Mouse (Mus musculus) G1E-ER4 (cell line): ENCODE data around the gene Vwa3b. TPM values are rescaled to one million over a fixed set of nuclear protein-coding genes. Genes with fewer than 3 reads are reported as not detected.

Experiments
- GATA1 ChIP-seq: IDR thresholded peaks from one replicate; pipeline ENCODE4 v1.8.0; 2012; ENCODE audit warnings: low read length, inconsistent platforms
- polyA plus RNA-seq: library from polyadenylated mRNA; stranded (reverse); fragments of >175 nt; gene quantifications from 2 replicates; pipeline ENCODE4 v1.2.3, GENCODE M21; 2012

Gene Vwa3b
- polyA plus RNA-seq, 1 experiment: not detected

DNA sequence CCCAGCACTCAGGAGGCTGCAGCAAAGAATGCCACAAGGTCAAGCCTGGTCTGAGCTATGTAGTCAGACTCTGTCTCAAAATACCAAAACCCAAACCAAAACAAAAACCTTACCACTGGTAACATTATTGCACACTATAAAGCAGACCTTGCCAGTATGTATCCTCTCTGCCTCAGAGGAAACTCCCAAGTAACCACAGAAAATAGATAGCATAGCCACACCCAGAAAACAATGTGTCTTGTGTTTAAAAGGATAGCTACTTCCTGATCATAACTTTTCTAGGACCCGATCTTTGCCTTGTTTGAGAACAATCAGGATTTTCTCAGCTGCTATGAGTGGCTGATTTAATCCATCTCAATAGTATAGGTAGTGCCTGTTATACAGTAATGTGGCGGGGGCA lies 4.3 kb downstream of the Vwa3b start:
- no peak for TF ChIP-seq GATA1

DNA sequence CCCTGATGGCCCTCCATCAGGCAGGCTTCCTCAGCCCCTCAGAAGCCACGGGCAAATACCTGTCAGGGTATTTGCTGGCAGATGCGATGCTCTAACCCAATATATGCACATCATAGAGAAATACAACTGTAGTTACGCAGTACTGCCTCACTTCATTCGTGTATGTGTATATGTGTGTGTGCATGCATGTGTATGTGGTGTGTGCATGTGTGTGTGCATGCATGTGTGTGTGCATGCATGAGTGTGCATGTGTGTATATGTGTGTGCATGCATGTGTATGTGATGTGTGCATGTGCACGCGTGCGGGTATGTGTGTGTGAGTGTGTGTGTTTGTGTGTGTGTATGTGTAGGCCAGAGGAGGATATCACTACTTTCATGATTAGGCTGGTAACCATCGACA lies 9.5 kb downstream of the Vwa3b start:
- TF ChIP-seq GATA1: no peak

DNA sequence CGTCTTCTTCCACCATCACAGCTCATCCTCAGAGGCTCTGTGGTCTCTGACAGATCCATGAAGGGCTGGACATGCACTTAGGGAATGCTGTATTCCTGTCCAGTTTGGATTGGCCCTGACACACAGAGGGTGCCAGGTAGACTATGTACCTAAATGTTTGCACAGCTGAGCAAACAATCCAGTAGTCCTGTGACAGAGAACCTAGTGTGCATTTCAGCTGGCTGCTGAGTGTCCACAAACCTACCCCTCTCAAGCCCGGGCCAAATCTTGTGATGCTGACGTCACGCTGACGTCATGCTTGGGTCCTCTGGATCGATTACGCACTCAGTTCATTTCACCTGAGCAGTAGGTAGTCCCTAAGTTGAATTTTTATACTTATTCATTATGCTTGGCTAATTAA lies 14.7 kb downstream of the Vwa3b start:
- TF ChIP-seq GATA1: no peak

DNA sequence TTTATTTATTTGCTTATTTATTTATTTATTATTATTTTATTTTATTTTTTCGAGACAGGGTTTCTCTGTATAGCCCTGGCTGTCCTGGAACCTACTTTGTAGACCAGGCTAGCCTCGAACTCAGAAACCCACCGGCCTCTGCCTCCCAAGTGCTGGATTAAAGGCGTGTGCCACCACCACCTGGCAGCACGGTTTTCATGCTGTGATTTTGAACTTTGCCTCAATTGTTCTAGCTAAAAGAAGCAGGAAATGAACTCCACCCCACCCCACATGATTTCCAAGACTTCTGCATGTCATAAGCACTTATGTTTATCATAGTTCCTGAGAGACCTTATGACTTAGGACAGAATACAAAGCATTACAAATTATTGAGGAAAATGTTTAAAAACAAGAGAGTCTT lies 15.5 kb downstream of the Vwa3b start:
- TF ChIP-seq GATA1: no peak

DNA sequence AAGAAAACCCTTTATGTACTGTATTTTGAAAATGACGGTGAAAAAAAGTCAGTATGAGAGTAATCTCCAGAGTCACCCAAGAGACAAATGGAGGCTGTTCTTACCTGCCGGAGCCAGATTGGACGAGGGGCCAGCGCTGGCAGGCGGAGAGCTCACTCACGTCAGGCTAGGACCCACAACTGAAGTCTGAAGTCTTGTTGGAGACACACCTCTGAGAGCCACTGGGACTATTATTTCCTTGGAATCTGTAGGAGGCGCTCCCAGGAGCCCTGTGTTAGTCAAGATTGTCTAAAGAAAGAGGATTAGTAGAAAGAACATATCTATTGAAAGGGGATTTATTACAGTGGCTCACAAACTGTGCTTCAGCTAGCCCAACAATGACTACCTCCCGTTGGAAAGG lies 16.4 kb downstream of the Vwa3b start:
- TF ChIP-seq GATA1: no peak

DNA sequence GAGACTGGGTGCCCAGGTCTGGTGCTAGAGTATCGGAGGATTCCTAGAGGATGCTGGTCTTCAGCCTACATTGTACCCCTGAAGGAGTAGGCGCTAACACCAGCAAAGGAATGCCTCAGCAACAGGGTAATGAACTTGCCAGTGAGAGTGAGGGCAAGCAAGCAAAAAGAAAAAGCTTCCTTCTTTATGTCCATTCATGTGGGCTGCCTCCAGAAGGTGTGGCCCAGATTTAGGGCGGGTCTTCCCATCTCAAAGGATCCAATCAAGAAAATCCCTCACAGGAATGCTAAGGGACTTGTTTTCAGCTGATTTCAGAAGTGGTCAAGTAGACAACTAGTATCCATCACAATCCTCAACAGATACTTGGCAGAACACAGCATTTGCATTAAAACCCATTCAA lies 16.8 kb downstream of the Vwa3b start:
- no peak for TF ChIP-seq GATA1

DNA sequence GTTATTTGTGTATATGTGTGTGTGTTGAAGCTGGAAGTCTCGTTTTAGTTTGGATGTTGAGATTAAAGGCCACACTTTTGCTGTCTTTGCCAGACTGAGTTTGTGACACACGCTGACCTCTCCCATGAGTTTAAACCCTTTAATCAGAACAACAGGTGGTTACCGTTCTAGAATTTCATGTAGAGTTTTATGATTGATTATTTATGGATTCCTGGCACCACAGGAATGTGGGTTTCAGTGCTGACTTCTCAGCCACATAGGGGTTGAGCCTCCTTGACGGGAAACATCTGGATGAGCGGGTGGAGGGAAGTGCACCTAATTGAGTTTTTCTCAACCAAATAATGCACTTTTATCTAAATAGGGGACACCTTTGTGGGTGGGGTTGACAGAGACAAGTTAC lies 19.1 kb downstream of the Vwa3b start:
- TF ChIP-seq GATA1: no peak

DNA sequence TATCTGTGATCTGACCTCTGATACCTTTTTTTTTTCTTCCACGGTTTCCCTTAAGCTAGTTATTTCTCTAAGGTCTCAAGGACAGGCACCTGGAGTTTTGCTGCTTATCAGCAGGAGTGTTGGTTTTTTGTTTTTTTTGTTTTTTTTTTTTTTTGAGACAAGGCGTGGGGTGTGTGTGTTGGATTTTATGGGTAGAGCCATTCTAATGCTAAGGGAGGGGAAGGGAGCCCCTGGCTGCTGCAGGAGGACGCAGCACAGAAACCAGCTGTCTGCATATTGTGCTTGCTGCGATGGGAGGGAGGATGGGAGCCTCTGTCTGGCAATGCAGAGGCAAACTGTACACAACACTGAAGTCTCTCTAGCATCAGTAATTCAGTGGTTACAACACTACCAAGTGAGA lies 22.8 kb downstream of the Vwa3b start:
- TF ChIP-seq GATA1: no peak

DNA sequence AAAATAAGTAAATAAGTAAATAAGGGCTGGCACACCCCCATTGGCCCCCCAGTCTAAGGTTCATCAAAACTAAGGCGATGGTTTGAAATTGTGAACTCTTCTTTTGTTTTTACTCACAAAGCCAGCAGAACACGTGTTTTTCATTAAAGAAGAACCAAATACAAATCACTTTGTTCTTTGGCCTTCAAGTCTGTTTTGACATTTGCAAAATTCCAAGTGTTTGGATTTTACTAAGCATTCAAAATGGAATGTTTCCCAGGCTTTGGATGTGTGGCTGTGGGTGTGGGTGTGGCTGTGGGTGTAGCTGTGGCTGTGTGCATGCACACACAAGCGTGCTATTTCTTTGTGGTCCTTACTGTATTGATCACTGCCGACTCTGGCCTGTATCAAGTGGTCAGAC lies 27.3 kb downstream of the Vwa3b start:
- no peak for TF ChIP-seq GATA1

DNA sequence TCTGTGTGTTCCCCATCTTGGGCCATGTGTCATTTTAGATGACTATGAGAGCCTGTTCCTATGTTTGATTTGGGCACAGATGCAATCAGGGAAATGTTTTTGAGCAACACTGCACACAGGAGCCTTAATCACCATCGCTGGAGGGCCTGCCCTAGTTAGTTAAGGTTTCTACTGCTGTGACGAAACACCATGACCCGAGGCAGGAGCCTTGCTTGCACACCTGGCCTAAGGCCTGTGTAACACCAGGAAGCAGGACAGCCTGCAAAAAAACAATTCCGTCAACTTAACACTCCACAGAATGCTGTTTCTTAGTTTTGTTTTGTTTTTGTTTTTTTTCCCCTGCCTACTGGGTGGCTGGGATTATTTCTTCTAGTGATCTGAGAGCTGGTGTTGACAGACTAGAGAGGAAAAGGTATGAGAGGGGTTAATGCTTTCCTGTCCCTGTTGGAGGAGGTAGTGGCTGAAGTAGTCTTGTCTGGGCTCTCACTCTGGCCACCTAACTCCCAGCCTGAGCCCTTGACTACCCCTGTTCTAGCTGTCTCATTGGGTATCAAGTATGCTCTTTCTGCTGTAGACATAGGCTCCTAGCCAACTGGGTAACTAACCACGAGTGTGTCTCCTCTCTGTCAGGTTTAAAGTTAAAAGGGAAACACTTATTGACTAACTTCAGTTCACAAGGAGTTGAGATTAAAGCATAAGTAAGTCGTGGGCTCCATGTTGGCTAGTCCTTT lies 30.6 kb downstream of the Vwa3b start:
- TF ChIP-seq GATA1: no peak

DNA sequence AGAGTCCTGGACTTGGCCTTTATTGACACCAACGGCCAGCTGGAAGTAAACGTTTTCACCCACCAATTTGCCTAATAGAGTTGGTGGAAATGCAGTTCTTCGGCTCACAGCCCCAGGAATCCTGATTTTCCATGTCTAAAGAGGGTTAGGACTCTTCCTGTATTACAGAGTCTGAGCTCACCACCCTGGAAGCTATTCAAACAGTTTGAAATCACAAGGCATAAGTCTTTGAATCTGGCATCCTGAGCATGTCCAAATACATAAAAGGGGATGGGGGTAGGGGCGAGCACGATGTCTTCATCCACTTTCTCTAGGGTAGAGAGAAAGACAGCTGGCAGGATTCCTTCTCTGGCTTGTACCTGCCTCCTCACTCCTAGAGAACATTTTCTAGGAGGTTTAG lies 34.5 kb downstream of the Vwa3b start:
- TF ChIP-seq GATA1: no peak

DNA sequence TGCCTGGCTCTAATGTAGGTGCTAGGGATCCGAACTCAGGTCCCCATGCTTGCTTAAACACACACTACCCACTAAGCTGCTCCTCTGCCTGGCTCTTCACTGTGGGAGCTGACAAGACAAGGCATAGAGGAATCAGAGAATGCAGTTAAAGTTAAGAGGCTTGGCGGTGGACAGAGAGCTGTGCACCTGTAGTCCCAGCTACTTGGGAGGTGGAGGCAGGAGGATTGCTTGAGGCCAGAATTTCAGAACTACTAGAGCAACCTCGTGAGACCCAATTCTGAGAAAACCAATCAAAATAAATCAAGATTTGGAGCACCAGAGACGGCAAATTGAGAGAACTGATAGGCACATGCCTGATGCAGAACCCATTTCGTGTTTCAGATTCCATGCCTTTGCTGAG lies 36.7 kb downstream of the Vwa3b start:
- TF ChIP-seq GATA1: no peak

DNA sequence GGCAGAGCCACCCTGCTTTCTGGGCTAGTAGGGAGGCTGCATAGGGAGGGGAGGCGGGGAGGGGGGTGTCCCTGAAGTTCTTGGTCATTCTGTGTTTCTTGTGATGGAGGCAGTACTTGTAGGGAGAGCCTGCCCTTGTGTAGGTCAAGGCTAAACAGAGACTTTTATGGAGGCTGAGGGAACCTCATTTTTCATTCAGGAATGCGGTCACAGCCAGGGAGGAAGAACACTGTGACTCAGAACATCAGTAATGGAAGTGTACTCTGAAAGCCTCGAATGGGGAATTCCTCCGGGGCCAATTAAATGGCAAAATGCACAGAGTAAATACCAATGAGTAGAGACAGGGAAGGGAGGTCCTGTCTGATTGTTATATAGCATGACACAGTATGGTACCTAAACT lies 37.4 kb downstream of the Vwa3b start:
- TF ChIP-seq GATA1: no peak

DNA sequence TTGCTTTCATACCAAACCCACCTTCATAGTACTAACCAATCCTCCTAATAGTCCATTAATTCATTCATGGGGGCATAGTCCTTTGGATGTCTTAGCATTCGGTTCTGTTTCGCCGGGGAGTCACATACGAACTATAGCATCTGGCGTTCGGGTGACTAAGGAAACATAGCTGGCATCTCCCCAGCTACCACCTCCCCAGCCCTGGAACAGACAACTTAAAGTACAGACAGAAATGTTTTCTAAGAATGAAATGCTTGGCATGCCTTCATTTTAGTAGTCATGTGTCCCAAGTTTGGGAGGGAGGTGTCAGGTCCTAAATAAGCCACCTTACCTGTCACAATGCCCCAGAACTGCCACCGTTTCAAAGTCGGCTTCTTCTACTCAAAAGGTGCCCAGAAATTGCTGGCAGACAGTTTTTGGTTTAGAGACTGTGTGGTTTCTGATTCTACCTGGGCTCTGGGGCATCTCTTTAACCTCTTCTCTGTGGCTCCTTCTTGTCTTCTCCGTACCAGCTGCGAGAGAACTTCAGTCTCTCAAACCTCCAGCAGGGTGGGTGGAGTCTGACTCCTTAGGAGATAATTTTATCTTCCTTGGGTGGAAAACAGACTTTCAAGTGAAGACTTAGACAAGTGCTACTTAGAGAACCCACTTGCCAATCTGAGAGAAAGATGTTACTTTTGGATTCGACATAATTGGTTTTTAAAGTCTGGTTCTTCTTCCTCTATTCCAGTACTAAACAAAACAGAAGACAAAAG lies 39.4 kb downstream of the Vwa3b start:
- TF ChIP-seq GATA1: no peak

DNA sequence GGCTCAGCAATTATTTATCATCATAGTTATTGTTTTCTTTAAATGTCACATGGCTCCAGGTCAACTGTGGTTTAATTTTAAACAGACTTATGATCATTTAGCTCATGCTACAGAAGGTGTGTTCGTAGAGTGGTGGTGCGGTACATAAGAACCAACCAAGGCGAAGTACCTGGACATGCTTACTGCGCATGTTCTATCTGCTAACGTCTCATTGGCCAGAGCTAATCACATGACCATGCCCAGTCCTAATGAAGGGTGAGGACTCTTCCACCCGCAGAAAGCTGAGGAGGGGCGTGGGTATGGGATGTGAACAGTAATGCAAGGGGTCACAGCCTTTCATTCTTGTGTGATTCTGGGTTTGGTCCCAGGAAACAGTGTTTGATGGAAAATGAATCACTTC lies 49.4 kb downstream of the Vwa3b start:
- TF ChIP-seq GATA1: no peak

DNA sequence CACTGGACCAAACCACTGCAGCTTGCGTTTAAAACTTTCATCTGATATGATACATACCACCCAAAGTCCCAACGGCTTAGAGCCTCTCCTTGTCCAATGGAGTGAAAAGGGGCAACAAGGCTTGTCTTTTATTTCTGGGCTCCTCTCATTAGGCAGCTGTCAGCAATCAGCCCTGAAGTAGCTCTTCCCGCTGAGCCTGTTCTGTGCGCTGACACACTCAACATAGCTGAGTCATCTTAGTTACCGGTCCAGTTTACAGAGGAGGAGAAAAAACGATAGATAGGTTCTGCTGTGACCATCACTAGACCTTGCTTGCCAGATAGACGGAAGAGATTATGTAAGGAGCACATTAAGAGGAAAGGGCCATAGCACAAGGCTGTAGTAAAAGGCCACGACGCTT lies 50.9 kb downstream of the Vwa3b start:
- TF ChIP-seq GATA1: no peak

DNA sequence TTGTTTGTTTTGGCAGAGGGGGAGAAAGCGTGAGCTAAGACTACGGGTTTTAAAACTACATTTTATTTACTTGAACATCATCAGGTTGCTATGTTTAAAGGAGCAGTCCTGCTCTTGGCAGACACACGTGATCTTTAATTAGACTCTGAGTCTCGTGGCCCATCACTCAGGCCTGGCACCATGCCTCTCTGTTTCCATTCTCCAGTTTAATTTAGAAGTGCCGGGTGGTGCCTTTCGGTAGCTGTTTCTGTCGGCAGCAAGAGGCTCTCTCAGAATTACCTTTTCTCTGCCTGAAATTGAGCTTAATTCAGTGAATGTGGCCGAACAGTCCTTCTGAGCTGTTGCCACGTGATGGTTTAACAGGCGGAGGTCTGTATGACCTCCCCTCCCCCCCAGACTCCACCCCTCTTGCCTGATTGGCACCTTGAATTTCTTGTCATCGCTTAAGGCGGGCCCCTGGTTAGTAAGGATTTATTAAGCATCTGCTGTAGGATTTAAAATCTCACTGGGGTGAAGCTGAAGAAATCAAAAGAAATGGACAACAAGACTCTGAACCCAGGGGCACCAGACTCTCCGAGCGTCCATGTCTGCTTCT lies 51.7 kb downstream of the Vwa3b start:
- no peak for TF ChIP-seq GATA1
